Mouse (Mus musculus): ENCODE measurements around the gene Pcdh15. TPM values are rescaled to one million over a fixed set of nuclear protein-coding genes. Genes with fewer than 3 reads are reported as not detected.

The Pcdh15 gene
- polyA plus RNA-seq, 1 experiment from 2014 or later, result 1.0 TPM

GRCm38 (mm10) chr10:73242294-73242693 is 143.2 kb downstream of the Pcdh15 start:
- H3K4me1 ChIP-seq (ENCODE audit: control insufficient read depth, insufficient read depth, low read length), result no peaks in the 10 kb centered on the region
- H3K27ac ChIP-seq (replicated peaks; ENCODE audit: low read depth, low read length), result no peak overlapping the region
- no peaks in the 10 kb centered on the region for H3K27me3 ChIP-seq (ENCODE audit: control insufficient read depth, insufficient read depth, low read length)
- H3K4me3 ChIP-seq (ENCODE audit: low read depth, low read length), result no peak overlapping the region
- no peaks in the 10 kb centered on the region for H3K36me3 ChIP-seq (replicated peaks; ENCODE audit: control insufficient read depth, insufficient read depth, low read depth, low read length)
- no peaks in the 10 kb centered on the region for H3K9me3 ChIP-seq (replicated peaks; ENCODE audit: control insufficient read depth, low read length)
- H3K9ac ChIP-seq (replicated peaks; ENCODE audit: low read length), result no peak overlapping the region
- no peak for ATAC-seq (replicated peaks; ENCODE audit: insufficient number of reproducible peaks, low FRiP score, low TSS enrichment, low read depth)
- DNase-seq (ENCODE audit: low spot score), result no peak
- 85% methylated on average over 5 of the region's 5 CpGs for WGBS
- no peak overlapping the region for H3K4me2 ChIP-seq (ENCODE audit: low read depth, low read length)

- Histone ChIP-seq H3K4me3 (ENCODE audit: low read depth, low read length) (no peak overlapping the region), H3K9ac (replicated peaks; ENCODE audit: low read length) (no peak overlapping the region), H3K27me3 (ENCODE audit: control insufficient read depth, insufficient read depth, low read length) (no peaks in the 10 kb centered on the region), H3K9me3 (replicated peaks; ENCODE audit: control insufficient read depth, low read length) (no peaks in the 10 kb centered on the region), H3K4me1 (ENCODE audit: control insufficient read depth, insufficient read depth, low read length) (no peaks in the 10 kb centered on the region), H3K36me3 (replicated peaks; ENCODE audit: control insufficient read depth, insufficient read depth, low read depth, low read length) (no peaks in the 10 kb centered on the region), H3K4me2 (ENCODE audit: low read depth, low read length) (no peak overlapping the region), H3K27ac (replicated peaks; ENCODE audit: low read depth, low read length) (no peak overlapping the region)
- no peak for ATAC-seq (replicated peaks; ENCODE audit: insufficient number of reproducible peaks, low FRiP score, low TSS enrichment, low read depth)
- no peak for DNase-seq (ENCODE audit: low spot score)
- WGBS, result 92% methylated on average over 4 of the region's 4 CpGs
These were observed 181.3 kb downstream of the Pcdh15 start for GRCm38 (mm10) chr10:73280438-73280837.

- no peak overlapping the region for H3K27ac ChIP-seq (replicated peaks; ENCODE audit: low read depth, low read length)
- WGBS, result 83% methylated on average over 5 of the region's 5 CpGs
- no peak overlapping the region for H3K4me2 ChIP-seq (ENCODE audit: low read depth, low read length)
- no peaks in the 10 kb centered on the region for H3K36me3 ChIP-seq (replicated peaks; ENCODE audit: control insufficient read depth, insufficient read depth, low read depth, low read length)
- ATAC-seq (replicated peaks; ENCODE audit: insufficient number of reproducible peaks, low FRiP score, low TSS enrichment, low read depth) (no peak), DNase-seq (ENCODE audit: low spot score) (no peak)
- no peaks in the 10 kb centered on the region for H3K4me1 ChIP-seq (ENCODE audit: control insufficient read depth, insufficient read depth, low read length)
- no peak overlapping the region for H3K9ac ChIP-seq (replicated peaks; ENCODE audit: low read length)
- H3K9me3 ChIP-seq (replicated peaks; ENCODE audit: control insufficient read depth, low read length), result no peaks in the 10 kb centered on the region
- H3K27me3 ChIP-seq (ENCODE audit: control insufficient read depth, insufficient read depth, low read length), result no peaks in the 10 kb centered on the region
- no peak overlapping the region for H3K4me3 ChIP-seq (ENCODE audit: low read depth, low read length)
These were observed 197.3 kb downstream of the Pcdh15 start for GRCm38 (mm10) chr10:73296456-73296855.

GRCm38 (mm10) chr10:73301951-73302350 is 202.8 kb downstream of the Pcdh15 start:
- Histone ChIP-seq H3K4me2 (ENCODE audit: low read depth, low read length) (no peak overlapping the region), H3K36me3 (replicated peaks; ENCODE audit: control insufficient read depth, insufficient read depth, low read depth, low read length) (no peaks in the 10 kb centered on the region), H3K4me1 (ENCODE audit: control insufficient read depth, insufficient read depth, low read length) (no peaks in the 10 kb centered on the region), H3K27ac (replicated peaks; ENCODE audit: low read depth, low read length) (no peak overlapping the region), H3K4me3 (ENCODE audit: low read depth, low read length) (no peak overlapping the region), H3K9ac (replicated peaks; ENCODE audit: low read length) (no peak overlapping the region), H3K27me3 (ENCODE audit: control insufficient read depth, insufficient read depth, low read length) (no peaks in the 10 kb centered on the region), H3K9me3 (replicated peaks; ENCODE audit: control insufficient read depth, low read length) (no peaks in the 10 kb centered on the region)
- WGBS, result 83% methylated on average over 8 of the region's 8 CpGs
- ATAC-seq (replicated peaks; ENCODE audit: insufficient number of reproducible peaks, low FRiP score, low TSS enrichment, low read depth), result no peak
- no peak for DNase-seq (ENCODE audit: low spot score)

GRCm38 (mm10) chr10:73306677-73307076 is 207.5 kb downstream of the Pcdh15 start:
- Histone ChIP-seq H3K4me2 (ENCODE audit: low read depth, low read length) (no peak overlapping the region), H3K27ac (replicated peaks; ENCODE audit: low read depth, low read length) (no peak overlapping the region), H3K4me3 (ENCODE audit: low read depth, low read length) (no peak overlapping the region), H3K4me1 (ENCODE audit: control insufficient read depth, insufficient read depth, low read length) (no peaks in the 10 kb centered on the region), H3K9ac (replicated peaks; ENCODE audit: low read length) (no peak overlapping the region), H3K36me3 (replicated peaks; ENCODE audit: control insufficient read depth, insufficient read depth, low read depth, low read length) (no peaks in the 10 kb centered on the region), H3K27me3 (ENCODE audit: control insufficient read depth, insufficient read depth, low read length) (no peaks in the 10 kb centered on the region), H3K9me3 (replicated peaks; ENCODE audit: control insufficient read depth, low read length) (no peaks in the 10 kb centered on the region)
- DNase-seq (ENCODE audit: low spot score) (no peak), ATAC-seq (replicated peaks; ENCODE audit: insufficient number of reproducible peaks, low FRiP score, low TSS enrichment, low read depth) (no peak)
- WGBS, result 93% methylated on average over 1 of the region's 1 CpGs

- WGBS, result 90% methylated on average over 7 of the region's 7 CpGs
- no peak for DNase-seq (ENCODE audit: low spot score)
These were observed 227.7 kb downstream of the Pcdh15 start for GRCm38 (mm10) chr10:73326861-73327260.

GRCm38 (mm10) chr10:73333426-73333825 is 234.3 kb downstream of the Pcdh15 start:
- no peak for DNase-seq (ENCODE audit: low spot score)
- no peaks in the 10 kb centered on the region for H3K4me1 ChIP-seq (ENCODE audit: control insufficient read depth, insufficient read depth, low read length)
- no peak overlapping the region for H3K27ac ChIP-seq (replicated peaks; ENCODE audit: low read depth, low read length)
- H3K36me3 ChIP-seq (replicated peaks; ENCODE audit: control insufficient read depth, insufficient read depth, low read depth, low read length), result no peaks in the 10 kb centered on the region
- H3K27me3 ChIP-seq (ENCODE audit: control insufficient read depth, insufficient read depth, low read length), result no peaks in the 10 kb centered on the region
- H3K9ac ChIP-seq (replicated peaks; ENCODE audit: low read length), result no peak overlapping the region
- WGBS, result 86% methylated on average over 1 of the region's 1 CpGs
- no peaks in the 10 kb centered on the region for H3K9me3 ChIP-seq (replicated peaks; ENCODE audit: control insufficient read depth, low read length)
- H3K4me3 ChIP-seq (ENCODE audit: low read depth, low read length), result no peak overlapping the region
- no peak for ATAC-seq (replicated peaks; ENCODE audit: insufficient number of reproducible peaks, low FRiP score, low TSS enrichment, low read depth)
- H3K4me2 ChIP-seq (ENCODE audit: low read depth, low read length), result no peak overlapping the region

More at GRCm38 (mm10) chr10:73326861-73327260, 227.7 kb downstream of the Pcdh15 start:
- Histone ChIP-seq H3K4me1 (ENCODE audit: control insufficient read depth, insufficient read depth, low read length) (no peaks in the 10 kb centered on the region), H3K27ac (replicated peaks; ENCODE audit: low read depth, low read length) (no peak overlapping the region), H3K9me3 (replicated peaks; ENCODE audit: control insufficient read depth, low read length) (no peaks in the 10 kb centered on the region), H3K27me3 (ENCODE audit: control insufficient read depth, insufficient read depth, low read length) (no peaks in the 10 kb centered on the region), H3K36me3 (replicated peaks; ENCODE audit: control insufficient read depth, insufficient read depth, low read depth, low read length) (no peaks in the 10 kb centered on the region), H3K4me3 (ENCODE audit: low read depth, low read length) (no peak overlapping the region), H3K9ac (replicated peaks; ENCODE audit: low read length) (no peak overlapping the region), H3K4me2 (ENCODE audit: low read depth, low read length) (no peak overlapping the region)
- no peak for ATAC-seq (replicated peaks; ENCODE audit: insufficient number of reproducible peaks, low FRiP score, low TSS enrichment, low read depth)

- no peak overlapping the region for H3K4me3 ChIP-seq (ENCODE audit: low read depth, low read length)
- DNase-seq (ENCODE audit: low spot score), result no peak
- no peaks in the 10 kb centered on the region for H3K27me3 ChIP-seq (ENCODE audit: control insufficient read depth, insufficient read depth, low read length)
- H3K9ac ChIP-seq (replicated peaks; ENCODE audit: low read length), result no peak overlapping the region
- H3K9me3 ChIP-seq (replicated peaks; ENCODE audit: control insufficient read depth, low read length), result no peaks in the 10 kb centered on the region
- H3K36me3 ChIP-seq (replicated peaks; ENCODE audit: control insufficient read depth, insufficient read depth, low read depth, low read length), result no peaks in the 10 kb centered on the region
- WGBS, result 90% methylated on average over 2 of the region's 2 CpGs
- no peak for ATAC-seq (replicated peaks; ENCODE audit: insufficient number of reproducible peaks, low FRiP score, low TSS enrichment, low read depth)
- H3K4me1 ChIP-seq (ENCODE audit: control insufficient read depth, insufficient read depth, low read length), result no peaks in the 10 kb centered on the region
- no peak overlapping the region for H3K4me2 ChIP-seq (ENCODE audit: low read depth, low read length)
- no peak overlapping the region for H3K27ac ChIP-seq (replicated peaks; ENCODE audit: low read depth, low read length)
These were observed 279.9 kb downstream of the Pcdh15 start for GRCm38 (mm10) chr10:73379001-73379400.
